Mouse (Mus musculus) embryonic stem cell, embryonic (primary cell): ENCODE measurements at regions not wholly inside any gene's neighbourhood (a gene's known extent, or its start where the extent isn't known, plus 50 kb on each side); places are given as distances from the start of the nearest gene placed in this dataset.

ENCODE experiments used
- CTCF ChIA-PET, 4 experiments: fragments of 300-600 bp in 2 of 4; fragments of 350-600 bp in 2 of 4; sonication (Branson Sonifier 250); formaldehyde crosslinking; loops; one replicate each; lab custom pipeline; 2022; ENCODE audit warnings: inconsistent platforms in 2 of 4; lab: Charles Lee
- POLR2A ChIA-PET, 4 experiments: fragments of 300-600 bp in 2 of 4; fragments of 350-600 bp in 2 of 4; sonication (Branson Sonifier 250); formaldehyde crosslinking; loops; one replicate each; lab custom pipeline; 2022; ENCODE audit warnings: antibody characterized with exemption in 4 of 4, inconsistent platforms in 1 of 4; lab: Charles Lee

- ChIA-PET POLR2A (no interaction called here), CTCF (no interaction called here)
Measured at GRCm38 (mm10) chr2:108753494-108754225, 526.9 kb upstream of the Kif18a start.

- CTCF ChIA-PET = no interaction called here
Measured at GRCm38 (mm10) chr2:108755821-108756220, 524.7 kb upstream of the Kif18a start.

GRCm38 (mm10) chr2:108756251-108756650 is 524.3 kb upstream of the Kif18a start:
- POLR2A ChIA-PET = no interaction called here
- CTCF ChIA-PET = no interaction called here

More at GRCm38 (mm10) chr2:108755821-108756220, 524.7 kb upstream of the Kif18a start:
- POLR2A ChIA-PET = no interaction called here

GRCm38 (mm10) chr2:108764703-108765102 is 515.8 kb upstream of the Kif18a start:
- ChIA-PET CTCF (no interaction called here), POLR2A (no interaction called here)

DNA sequence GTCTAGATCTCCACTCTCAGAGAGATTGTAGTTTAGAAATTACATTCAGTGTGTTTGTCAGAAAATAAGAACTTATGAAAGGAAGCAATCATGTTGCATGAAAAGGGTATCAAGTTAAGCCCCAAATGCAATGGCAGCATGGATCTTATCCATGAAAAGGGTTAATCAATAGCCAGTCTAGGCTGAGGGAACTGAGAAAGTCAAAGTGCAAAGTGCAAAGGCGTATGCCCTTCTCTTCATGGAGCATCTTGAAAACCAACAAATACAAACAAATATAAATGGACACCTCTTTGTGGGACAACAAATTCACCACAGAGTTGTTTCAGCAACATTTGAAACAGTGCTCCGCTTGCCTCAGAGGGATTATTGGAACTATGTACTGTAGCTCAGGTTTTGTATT is 514.1 kb upstream of the Kif18a start:
- POLR2A ChIA-PET = no interaction called here
- CTCF ChIA-PET = no interaction called here

GRCm38 (mm10) chr2:108770383-108770782 is 510.2 kb upstream of the Kif18a start:
- CTCF ChIA-PET = no interaction called here
- POLR2A ChIA-PET = no interaction called here

GRCm38 (mm10) chr2:108783457-108783856 is 497.1 kb upstream of the Kif18a start:
- POLR2A ChIA-PET = no interaction called here
- CTCF ChIA-PET = no interaction called here

GRCm38 (mm10) chr2:108785161-108785957 is 495.2 kb upstream of the Kif18a start:
- ChIA-PET POLR2A (no interaction called here), CTCF (no interaction called here)

- POLR2A ChIA-PET = no interaction called here
- CTCF ChIA-PET = no interaction called here
Measured at GRCm38 (mm10) chr2:108789166-108789565, 491.4 kb upstream of the Kif18a start.

DNA sequence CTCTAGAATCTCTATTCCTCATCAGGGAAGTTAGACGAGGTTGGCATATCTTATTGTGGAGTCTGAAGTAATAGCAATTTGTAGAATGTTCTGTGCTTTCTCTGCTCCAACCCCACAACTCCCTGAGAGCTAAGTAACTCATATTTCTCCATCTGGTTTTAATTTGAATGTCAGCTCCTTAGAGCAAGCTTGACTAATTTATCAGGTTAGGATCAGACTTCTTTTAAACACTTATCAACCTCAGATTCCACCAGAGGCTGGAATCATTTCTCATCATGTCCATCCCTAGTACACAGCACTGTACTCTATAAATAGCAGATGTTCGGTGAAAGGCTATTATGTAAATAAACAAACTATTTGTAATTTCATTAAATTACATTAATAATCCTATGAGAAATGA is 485.4 kb upstream of the Kif18a start:
- CTCF ChIA-PET = no interaction called here

DNA sequence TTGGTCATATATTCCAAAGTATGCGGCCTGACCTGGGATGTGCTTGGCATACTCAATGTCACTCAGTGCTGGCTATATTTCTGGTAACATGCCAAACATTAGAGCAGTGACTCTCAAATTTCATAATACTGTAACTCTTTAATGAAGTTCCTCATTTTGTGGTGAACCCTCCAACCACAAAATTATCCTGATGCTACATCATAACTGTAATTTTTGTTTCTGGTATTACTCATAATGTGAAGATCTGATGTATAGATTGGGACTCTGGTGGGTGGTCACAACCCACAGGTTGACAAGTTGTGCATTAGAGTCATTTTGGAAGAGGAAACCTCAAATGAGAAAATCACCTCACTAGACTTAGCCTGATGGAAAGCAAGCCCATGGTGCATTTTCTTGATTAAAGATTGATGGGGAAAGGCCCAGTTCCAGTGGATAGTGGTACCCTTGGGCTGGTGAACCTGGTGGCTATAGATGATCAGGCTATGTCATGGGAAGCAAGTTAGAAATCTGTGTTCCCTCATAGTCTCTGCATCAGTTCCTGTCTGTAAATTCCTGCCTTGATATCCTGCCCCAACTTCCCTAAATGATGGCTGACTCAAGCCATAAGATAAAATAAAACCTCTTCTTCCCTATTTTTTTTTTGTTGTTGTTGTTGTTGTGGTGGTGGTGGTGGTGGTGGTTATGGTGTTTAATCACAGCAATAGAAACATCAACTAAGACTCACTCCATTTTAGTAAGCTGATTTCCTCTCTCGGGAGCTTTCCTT is 483.5 kb upstream of the Kif18a start:
- ChIA-PET POLR2A (interaction anchor here in 1 of 4 experiments (0.6 kb wide), 1 partner anchor 858 kb away, joined by 3 read pairs; no protein-coding TSS in a partner anchor), CTCF (no interaction called here)

More for the DNA sequence above, 485.4 kb upstream of the Kif18a start:
- POLR2A ChIA-PET = no interaction called here

DNA sequence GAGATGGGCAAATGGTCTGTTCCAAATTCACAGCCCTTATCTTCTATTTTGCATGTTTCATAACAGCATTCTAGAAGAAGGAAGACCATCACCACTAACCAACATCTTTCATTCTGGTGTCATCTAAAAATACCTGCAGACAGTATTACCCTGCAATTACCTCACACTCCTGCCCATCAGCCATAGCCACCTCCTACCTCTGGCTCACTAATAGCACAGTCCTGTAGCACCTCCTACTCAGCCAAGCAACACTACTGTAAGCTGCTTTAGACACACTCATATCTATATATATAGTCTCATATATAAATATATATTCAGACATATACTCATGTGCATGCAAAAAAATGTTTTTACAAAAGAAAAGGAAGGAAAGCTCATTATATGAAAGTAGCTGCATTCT is 468.2 kb upstream of the Kif18a start:
- ChIA-PET POLR2A (interaction anchor here in 1 of 4 experiments (0.7 kb wide), 1 partner anchor 131 kb away, joined by 5 read pairs; no protein-coding TSS in a partner anchor), CTCF (no interaction called here)

DNA sequence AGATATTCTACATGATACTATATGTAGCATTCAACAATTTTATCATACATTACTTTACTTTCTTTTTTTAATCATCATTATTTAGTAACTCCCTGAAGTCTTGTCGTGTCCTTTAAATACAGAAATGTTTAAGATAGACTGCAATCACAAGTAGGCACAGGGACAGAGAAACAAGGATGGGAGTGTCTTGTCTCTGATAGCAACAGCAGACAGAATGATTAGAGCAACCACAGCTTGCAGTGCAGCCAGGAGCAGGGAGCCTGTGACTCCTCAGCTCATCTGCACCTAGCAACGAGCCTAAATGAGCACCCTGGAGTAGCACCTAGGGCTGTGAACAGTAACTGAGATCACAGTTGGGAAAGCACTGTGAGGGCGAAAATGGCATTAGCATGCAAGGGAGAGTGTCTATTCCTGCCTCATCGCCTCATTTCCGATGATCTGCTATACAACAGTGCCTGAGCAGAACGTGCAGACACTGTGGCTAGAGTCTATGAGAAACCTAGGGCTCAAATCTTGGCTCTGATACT is 467.4 kb upstream of the Kif18a start:
- CTCF ChIA-PET = no interaction called here
- POLR2A ChIA-PET = no interaction called here

DNA sequence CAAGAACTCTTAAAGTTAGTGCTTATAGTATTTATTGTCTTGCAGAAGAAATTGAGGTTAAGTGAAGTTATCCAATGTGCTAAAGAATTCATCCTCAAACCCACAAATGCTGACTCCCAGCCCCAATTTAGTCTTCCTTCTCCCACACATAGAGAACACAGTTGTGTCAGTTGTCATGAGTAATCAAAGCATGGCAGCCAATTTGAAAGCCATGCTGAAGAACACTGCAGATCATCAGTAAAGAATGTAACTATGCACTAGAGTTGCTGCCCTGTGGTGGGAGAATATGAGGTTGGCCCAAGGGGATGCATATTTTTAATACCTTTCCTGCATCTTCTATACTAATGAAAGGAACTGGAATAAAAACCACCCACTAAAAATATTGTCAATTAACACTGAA is 464.0 kb upstream of the Kif18a start:
- POLR2A ChIA-PET = interaction anchor here in 1 of 4 experiments (1.1 kb wide), 1 partner anchor 15 kb away, joined by 3 read pairs; no protein-coding TSS in a partner anchor
- CTCF ChIA-PET = no interaction called here

- CTCF ChIA-PET = no interaction called here
- POLR2A ChIA-PET = no interaction called here
Measured at GRCm38 (mm10) chr2:108824025-108824424, 456.5 kb upstream of the Kif18a start.

DNA sequence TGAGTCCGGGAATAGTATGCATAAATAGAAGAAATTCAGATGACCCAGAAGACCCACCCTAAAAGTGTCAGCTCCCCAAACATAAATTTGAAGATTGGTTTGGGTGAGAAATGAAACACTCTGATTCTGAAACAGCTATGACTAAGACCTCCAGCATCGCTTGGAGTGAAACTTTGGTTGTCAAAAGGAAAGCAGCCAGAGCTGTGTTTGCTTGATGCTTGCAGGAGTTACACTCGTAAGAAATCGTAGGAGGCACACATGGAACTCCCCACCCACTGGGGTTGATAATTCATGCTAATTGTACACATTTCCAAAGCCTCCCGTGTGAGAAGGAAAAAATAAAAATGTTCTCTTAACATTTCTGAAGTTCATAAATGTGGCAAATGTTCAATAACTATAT is 454.6 kb upstream of the Kif18a start:
- ChIA-PET POLR2A (no interaction called here), CTCF (no interaction called here)

GRCm38 (mm10) chr2:108827106-108827838 is 453.3 kb upstream of the Kif18a start:
- CTCF ChIA-PET = no interaction called here
- POLR2A ChIA-PET = no interaction called here

GRCm38 (mm10) chr2:108827974-108828700 is 452.4 kb upstream of the Kif18a start:
- POLR2A ChIA-PET = no interaction called here
- CTCF ChIA-PET = no interaction called here
